ENCODE assay signal across 13 mouse cellular contexts in the genomic region with DNA sequence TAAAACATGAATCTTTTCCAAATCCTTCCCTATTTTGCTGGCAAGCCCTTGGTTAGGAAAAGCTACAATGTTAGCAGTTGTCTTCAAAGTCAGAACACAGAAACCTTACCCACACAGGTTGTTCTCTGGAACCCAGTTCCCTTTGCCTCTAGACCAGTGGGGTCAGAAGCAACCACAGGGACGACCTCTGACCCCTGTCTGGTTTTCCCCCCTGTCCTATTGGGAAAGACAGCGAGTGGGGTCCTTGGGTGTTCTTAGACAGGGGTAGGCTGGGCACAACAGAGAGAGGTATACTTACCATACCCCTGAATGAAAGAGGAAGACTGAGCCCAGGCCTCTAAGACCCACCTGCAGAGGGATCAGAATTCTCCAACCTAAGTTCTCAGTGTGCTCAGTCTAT. TPM values are rescaled to one million over a fixed set of nuclear protein-coding genes. Genes with fewer than 3 reads are reported as not detected.
DNase-seq lines count a peak whose midpoint lies in the region; ATAC-seq and TF ChIP-seq lines count a peak whose summit lies in the region.
"Had no signal": no experiment of that assay in that cellular context is flagged by ENCODE, and none has a peak within 500 bp of the region (broad histone marks: within the 10 kb centered on the region; RNA-seq: fewer than 3 reads in every experiment).

No protein-coding gene starts in this region.

- H3K9me3 ChIP-seq in midbrain, embryonic 12.5 days, result no peaks in the 10 kb centered on the region
- H3K9me3 ChIP-seq: limb, embryonic 15.5 days; lung, embryonic 15.5 days had no signal

- H3K36me3 ChIP-seq in testis, adult 2 months (ENCODE audit: control insufficient read depth, insufficient read depth, low read length), result no peaks in the 10 kb centered on the region
- no peaks in the 10 kb centered on the region for H3K36me3 ChIP-seq in midbrain, embryonic 12.5 days
- H3K36me3 ChIP-seq: limb, embryonic 15.5 days; lung, embryonic 15.5 days had no signal

- TF ChIP-seq POLR2A in testis, adult 2 months (IDR thresholded peaks at IDR 0.05; ENCODE audit: control insufficient read depth, low read depth, low read length), result no peak

- H3K27ac ChIP-seq in testis, adult 2 months (ENCODE audit: control insufficient read depth, insufficient read depth, low read depth, low read length), result peak overlapping the region; percentile 39
- peak overlapping the region; percentile 88; the same call in 1 of the 2 replicates for H3K27ac ChIP-seq in midbrain, embryonic 12.5 days (replicated peaks)
- H3K27ac ChIP-seq: limb, embryonic 15.5 days; lung, embryonic 15.5 days; stomach, postnatal 0 days had no signal

- no peak for TF ChIP-seq CTCF in testis, adult 2 months (IDR thresholded peaks at IDR 0.05; ENCODE audit: control insufficient read depth, insufficient read depth, insufficient replicate concordance, low read depth, low read length)

- H3K27me3 ChIP-seq in testis, adult 2 months (ENCODE audit: control insufficient read depth, insufficient read depth, low read length), result peaks cover 5% of the 10 kb centered on the region
- H3K27me3 ChIP-seq in midbrain, embryonic 12.5 days, result peaks cover 38% of the 10 kb centered on the region

- no peak for ATAC-seq in midbrain, embryonic 12.5 days (ENCODE audit: low FRiP score, low read depth)

- no peak overlapping the region; the same call in 1 of the 2 replicates for H3K9ac ChIP-seq in midbrain, embryonic 12.5 days (replicated peaks)
- H3K9ac ChIP-seq: limb, embryonic 15.5 days; lung, embryonic 15.5 days had no signal

- WGBS in midbrain, embryonic 12.5 days, result 47% methylated on average over 2 of the region's 2 CpGs

- intact Hi-C loops in gastrocnemius, postnatal 36 days (cut with DNase I), result no loop called here

- H3K4me3 ChIP-seq in testis, adult 2 months (ENCODE audit: control insufficient read depth, low read depth, low read length), result peak overlapping the region; percentile 80
- H3K4me3 ChIP-seq in midbrain, embryonic 12.5 days, result no peak overlapping the region

- DNase-seq in cerebellum, adult 9-11 months, result peak; percentile 69
- no peak for DNase-seq in cerebellum, postnatal 4 days (ENCODE audit: low spot score in 2 of 2)
- DNase-seq in testis, postnatal 10 days (ENCODE audit: low spot score), result no peak
- no peak for DNase-seq in urinary bladder, postnatal 14 days (ENCODE audit: low spot score)
- DNase-seq in gastrocnemius, postnatal 36 days, result no peak
- no peak for DNase-seq in urinary bladder, postnatal 4 days (ENCODE audit: low spot score in 2 of 2)
- DNase-seq: heart, postnatal 36 days had no signal

- peaks cover 15% of the 10 kb centered on the region for H3K4me1 ChIP-seq in testis, adult 2 months (ENCODE audit: control insufficient read depth, insufficient read depth, low read length)
- peaks cover 35% of the 10 kb centered on the region for H3K4me1 ChIP-seq in midbrain, embryonic 12.5 days

- peak overlapping the region; percentile 68 for H3K4me2 ChIP-seq in midbrain, embryonic 12.5 days (replicated peaks)

RNA-seq across cellular contexts. Expression of gene Amer2, which starts 4.0 kb away (rescaled TPM):
- 37.6 and 44.4 TPM in 2 replicates for polyA plus RNA-seq in testis, adult 2 months (2012; rRNA removed)
- polyA plus RNA-seq in midbrain, embryonic 12.5 days (2016; fragmentation: Nextera tagmentation; extraction: Ambion mirVana), result 31.0 and 44.7 TPM in 2 replicates
- not detected for total RNA-seq in gastrocnemius, postnatal 36 days (2021)
- total RNA-seq: heart, postnatal 36 days; MEL had no signal
